Mouse (Mus musculus): Measurements from ENCODE around the gene Hist1h4b.

Gene Hist1h4b

GRCm38 (mm10) chr13:23740256-23740840, 16.5 kb upstream of the Hist1h4b start:
- DNase-seq (ENCODE audit: low read depth, low spot score): no peak

- DNase-seq (ENCODE audit: low read depth, low spot score): peak; percentile 47
Observed at GRCm38 (mm10) chr13:23740910-23741309, 15.9 kb upstream of the Hist1h4b start.

- peak; percentile 10 for DNase-seq (ENCODE audit: low read depth, low spot score)
Observed at GRCm38 (mm10) chr13:23742007-23742406, 14.8 kb upstream of the Hist1h4b start.

- DNase-seq (ENCODE audit: low read depth, low spot score): no peak
Observed at GRCm38 (mm10) chr13:23743215-23743614, 13.6 kb upstream of the Hist1h4b start.

GRCm38 (mm10) chr13:23743963-23744362, 12.8 kb upstream of the Hist1h4b start:
- no peak for DNase-seq (ENCODE audit: low read depth, low spot score)

- peak; percentile 73 for DNase-seq (ENCODE audit: low read depth, low spot score)
Observed at GRCm38 (mm10) chr13:23744421-23745380, 12.1 kb upstream of the Hist1h4b start.

GRCm38 (mm10) chr13:23745381-23746161, 11.2 kb upstream of the Hist1h4b start, which contains the start of gene Hist1h3c:
Gene Hist1h3c, minus strand, starts transcription at chr13:23745602.
- DNase-seq (ENCODE audit: low read depth, low spot score): peak; percentile 94

GRCm38 (mm10) chr13:23746201-23747080, 10.4 kb upstream of the Hist1h4b start, which contains the start of gene Hist1h2bb:
Gene Hist1h2bb, plus strand, starts transcription at chr13:23746734.
- peak; percentile 95 for DNase-seq (ENCODE audit: low read depth, low spot score)

GRCm38 (mm10) chr13:23747081-23747891, 9.5 kb upstream of the Hist1h4b start:
- peak; percentile 78 for DNase-seq (ENCODE audit: low read depth, low spot score)

- DNase-seq (ENCODE audit: low read depth, low spot score): no peak
Observed at GRCm38 (mm10) chr13:23747892-23748288, 8.9 kb upstream of the Hist1h4b start.

- DNase-seq (ENCODE audit: low read depth, low spot score): no peak
Observed at GRCm38 (mm10) chr13:23749563-23750121, 7.2 kb upstream of the Hist1h4b start.

- peak; percentile 89 for DNase-seq (ENCODE audit: low read depth, low spot score)
Observed at GRCm38 (mm10) chr13:23750839-23751477, 5.9 kb upstream of the Hist1h4b start, which contains the start of gene Hist1h2ab. Gene Hist1h2ab, plus strand, starts transcription at chr13:23751126.

GRCm38 (mm10) chr13:23751478-23751956, 5.3 kb upstream of the Hist1h4b start:
- DNase-seq (ENCODE audit: low read depth, low spot score): peak; percentile 75

- peak; percentile 95 for DNase-seq (ENCODE audit: low read depth, low spot score)
Observed at GRCm38 (mm10) chr13:23752067-23752741, 4.6 kb upstream of the Hist1h4b start, which contains the start of gene Hist1h3b. Gene Hist1h3b, plus strand, starts transcription at chr13:23752267.

GRCm38 (mm10) chr13:23752742-23753172, 4.1 kb upstream of the Hist1h4b start:
- DNase-seq (ENCODE audit: low read depth, low spot score): peak; percentile 73

GRCm38 (mm10) chr13:23753314-23754078, 3.3 kb upstream of the Hist1h4b start:
- DNase-seq (ENCODE audit: low read depth, low spot score): no peak

GRCm38 (mm10) chr13:23755000-23755399, 1.8 kb upstream of the Hist1h4b start:
- DNase-seq (ENCODE audit: low read depth, low spot score): no peak
